Mouse (Mus musculus) spleen, adult 2 months (tissue): Measurements from ENCODE around the gene Ddc. TPM values are rescaled to one million over a fixed set of nuclear protein-coding genes. Genes with fewer than 3 reads are reported as not detected.

Source experiments
- DNase-seq, 2 experiments: peaks; one replicate each; pipeline versions ENCODE4 v3.0.0 to v3.0.0-alpha.2; 2012 to 2021; ENCODE audit warnings: low spot score in 2 of 2, low read depth in 1 of 2
- H3K27ac ChIP-seq: fragments of 200-500 bp; 2 replicates; pipeline ENCODE4 v1.5.1; 2012; ENCODE audit warnings: low read length, inconsistent platforms; ENCODE audit not compliant: insufficient read depth
- H3K27me3 ChIP-seq: fragments of 200-500 bp; 2 replicates; pipeline ENCODE4 v1.6.1; 2012; ENCODE audit warnings: mild to moderate bottlenecking, moderate library complexity, low read length, inconsistent platforms; ENCODE audit not compliant: control insufficient read depth, insufficient read depth
- H3K36me3 ChIP-seq: fragments of 200-500 bp; 2 replicates; pipeline ENCODE4 v1.6.1; 2012; ENCODE audit warnings: mild to moderate bottlenecking, low read length, inconsistent platforms; ENCODE audit not compliant: control insufficient read depth, insufficient read depth
- H3K4me1 ChIP-seq: fragments of 200-500 bp; 2 replicates; pipeline ENCODE4 v1.6.1; 2011; ENCODE audit warnings: inconsistent platforms; ENCODE audit not compliant: control insufficient read depth, insufficient read depth, insufficient read length
- H3K4me3 ChIP-seq: fragments of 200-500 bp; 2 replicates; pipeline ENCODE4 v1.5.1; 2011; ENCODE audit warnings: mild to moderate bottlenecking, inconsistent platforms; ENCODE audit not compliant: insufficient read depth, insufficient read length; ENCODE audit errors: extremely low read depth
- CTCF ChIP-seq: fragments of 200-500 bp; IDR thresholded peaks from 2 replicates; pipeline ENCODE4 v1.5.1; 2011; ENCODE audit warnings: mild to moderate bottlenecking, inconsistent platforms; ENCODE audit not compliant: insufficient read depth, insufficient read length, insufficient replicate concordance; ENCODE audit errors: extremely low read depth
- POLR2A ChIP-seq: fragments of 200-500 bp; IDR thresholded peaks from 2 replicates; pipeline ENCODE4 v1.6.1; 2011; ENCODE audit warnings: low read depth, low read length, inconsistent platforms
- WGBS: fragments of 180-500 bp; shearing (Covaris S2); methylation state at CpG from one replicate; pipeline ENCODE4 v1.1.7; 2018; 5-methylcytosine and 5-hydroxymethylcytosine counted together
- polyA plus RNA-seq: library from polyadenylated mRNA; depleted of rRNA; stranded (reverse); fragments of >200 nt; gene quantifications from 2 replicates; pipeline ENCODE4 v1.2.3, GENCODE M21; 2012

Ddc gene
- polyA plus RNA-seq, 1 experiment: 0.35 TPM

DNA sequence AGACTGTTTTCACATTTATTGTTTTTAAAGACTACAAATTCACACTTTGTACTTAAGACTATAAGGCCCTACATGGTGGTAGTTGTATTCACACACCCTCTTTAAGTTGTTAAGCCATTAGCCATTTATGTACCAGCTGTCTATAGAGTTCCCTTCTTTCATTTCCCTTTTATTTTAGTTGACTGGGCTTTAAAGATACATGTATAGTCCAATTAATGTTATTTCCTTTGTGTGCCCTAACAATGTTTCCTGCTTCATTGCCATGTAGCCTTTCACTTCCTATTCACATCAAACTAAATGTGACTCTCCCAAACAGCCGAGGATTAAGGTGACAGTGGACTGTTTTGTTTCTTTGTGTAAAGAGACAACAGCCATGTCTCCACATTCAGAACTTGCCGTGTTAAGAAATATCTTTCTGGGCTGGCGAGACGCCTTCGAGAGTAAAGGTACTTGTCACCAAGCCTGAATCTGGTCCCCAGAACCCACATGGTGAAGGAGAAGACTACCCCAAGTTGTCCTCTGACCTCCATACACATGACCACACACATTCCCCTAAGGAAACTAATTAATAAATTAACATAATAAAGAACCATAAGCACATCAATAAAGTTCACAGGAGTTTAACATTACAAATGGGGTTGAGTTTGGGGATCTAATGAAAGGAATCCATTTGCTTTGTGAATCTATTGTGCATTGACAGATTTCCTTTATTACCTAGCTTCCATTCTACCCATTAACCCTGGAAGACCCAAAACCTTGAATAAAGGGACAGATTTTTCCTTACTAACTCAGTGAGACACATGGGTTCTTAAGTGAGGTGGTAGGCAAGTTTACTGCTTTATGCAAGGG lies 43.1 kb upstream of the Ddc start:
- Histone ChIP-seq H3K36me3 (no peaks in the 10 kb centered on the region), H3K4me3 (no peak overlapping the region), H3K4me1 (no peaks in the 10 kb centered on the region), H3K27me3 (no peaks in the 10 kb centered on the region), H3K27ac (no peak overlapping the region)
- TF ChIP-seq CTCF (no peak), POLR2A (no peak)
- no peak for DNase-seq
- 75% methylated on average over 5 of the region's 5 CpGs for WGBS

DNA sequence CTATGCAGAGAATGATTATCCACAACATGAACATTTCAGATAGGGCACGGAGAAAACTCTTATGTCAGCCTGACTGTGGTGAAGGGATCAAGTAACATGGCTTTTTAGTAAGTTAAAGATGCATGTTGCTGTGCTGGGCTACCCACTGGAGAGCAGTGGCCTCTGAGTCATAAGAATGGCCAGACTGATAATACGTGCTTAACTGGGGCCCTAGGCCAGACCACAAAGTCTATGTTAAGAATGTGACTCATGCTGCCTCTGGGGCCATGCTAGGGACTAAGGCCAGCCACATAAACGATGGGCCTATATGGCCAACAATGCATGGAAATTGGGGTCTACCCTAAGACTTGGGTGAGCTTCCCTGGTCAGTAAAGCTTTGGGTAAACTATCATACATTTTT lies 41.7 kb upstream of the Ddc start:
- Histone ChIP-seq H3K36me3 (no peaks in the 10 kb centered on the region), H3K27ac (no peak overlapping the region), H3K27me3 (no peaks in the 10 kb centered on the region), H3K4me1 (no peaks in the 10 kb centered on the region), H3K4me3 (no peak overlapping the region)
- no peak for DNase-seq
- TF ChIP-seq POLR2A (no peak), CTCF (no peak)
- WGBS: 74% methylated on average over 3 of the region's 3 CpGs

DNA sequence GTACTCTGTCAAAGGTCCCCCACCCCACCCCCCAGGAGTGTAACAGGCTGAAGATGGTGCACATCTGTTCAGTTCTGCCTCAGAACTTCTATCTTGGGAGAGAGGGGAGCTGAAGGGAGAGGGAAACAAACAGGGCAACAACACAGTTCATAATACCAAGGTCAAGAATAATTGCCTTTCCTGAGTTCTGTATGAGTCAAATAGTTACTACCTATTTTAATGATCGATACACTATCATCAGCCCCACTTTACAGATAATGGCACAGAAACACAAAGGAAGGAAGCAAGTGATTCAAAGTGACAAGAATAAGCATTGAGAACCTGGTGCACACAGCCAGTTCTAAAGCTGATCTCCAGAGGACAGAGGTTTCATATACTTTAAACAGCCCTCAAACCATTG lies 40.6 kb upstream of the Ddc start:
- no peaks in the 10 kb centered on the region for H3K36me3 ChIP-seq
- H3K27ac ChIP-seq: no peak overlapping the region
- TF ChIP-seq POLR2A (no peak), CTCF (no peak)
- H3K4me1 ChIP-seq: no peaks in the 10 kb centered on the region
- H3K4me3 ChIP-seq: no peak overlapping the region
- no peaks in the 10 kb centered on the region for H3K27me3 ChIP-seq
- DNase-seq: no peak
- 93% methylated on average over 1 of the region's 1 CpGs for WGBS

DNA sequence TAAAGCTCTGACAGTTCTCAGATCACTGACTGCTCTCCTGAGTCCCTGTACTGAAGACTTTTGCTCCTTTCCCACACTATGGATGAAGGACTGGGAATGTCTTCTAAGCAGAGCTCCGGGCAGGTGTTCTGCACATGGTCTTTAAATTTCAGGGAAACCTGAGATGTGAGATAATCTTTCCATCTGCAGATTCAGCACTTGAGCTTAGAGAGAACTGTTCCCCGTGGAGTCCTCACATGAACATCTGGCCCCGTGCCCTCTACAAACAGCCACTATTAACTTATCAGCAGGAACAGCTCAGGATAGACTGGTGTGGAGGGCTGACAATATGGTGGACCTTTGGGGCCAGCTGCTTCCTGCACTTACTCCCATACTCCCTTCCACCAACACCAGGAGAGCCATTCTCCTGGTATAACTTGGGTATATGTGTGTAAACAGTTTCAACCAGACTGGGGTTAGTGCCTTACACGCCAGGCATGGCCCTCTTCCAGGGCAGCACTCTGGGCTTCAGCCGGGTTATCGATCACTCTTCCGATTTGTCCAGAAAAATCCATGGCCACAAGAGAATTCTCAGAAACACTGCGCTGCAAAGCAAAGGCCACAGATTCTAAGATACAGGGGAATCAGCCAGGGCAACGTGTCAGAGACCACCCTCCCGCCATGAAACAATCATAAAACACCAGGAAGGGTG lies 39.5 kb upstream of the Ddc start:
- no peak overlapping the region for H3K27ac ChIP-seq
- 90% methylated on average over 10 of the region's 10 CpGs for WGBS
- no peaks in the 10 kb centered on the region for H3K27me3 ChIP-seq
- TF ChIP-seq CTCF: no peak
- no peak for TF ChIP-seq POLR2A
- no peak overlapping the region for H3K4me3 ChIP-seq
- H3K4me1 ChIP-seq: no peaks in the 10 kb centered on the region
- no peak for DNase-seq
- H3K36me3 ChIP-seq: no peaks in the 10 kb centered on the region

DNA sequence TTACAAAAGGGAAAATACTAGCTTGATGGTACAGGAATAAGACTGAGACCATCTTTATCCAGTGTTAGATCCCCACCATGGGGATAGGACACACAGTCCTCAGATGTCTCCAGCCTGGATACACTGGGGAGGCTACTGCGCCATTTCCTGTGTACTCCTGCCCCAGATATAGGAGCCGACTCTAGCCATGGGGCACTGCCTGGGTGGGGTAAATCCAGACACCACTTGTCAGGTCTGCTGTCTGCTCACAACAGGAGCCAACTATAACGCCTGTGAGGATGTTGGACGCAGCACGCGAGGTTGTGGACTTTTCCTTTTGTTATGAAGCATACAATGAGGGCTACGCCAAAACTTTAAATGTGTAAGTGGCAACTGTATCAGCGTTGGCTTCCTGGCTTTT lies 36.9 kb upstream of the Ddc start:
- H3K4me3 ChIP-seq: no peak overlapping the region
- H3K36me3 ChIP-seq: no peaks in the 10 kb centered on the region
- no peaks in the 10 kb centered on the region for H3K27me3 ChIP-seq
- no peaks in the 10 kb centered on the region for H3K4me1 ChIP-seq
- no peak overlapping the region for H3K27ac ChIP-seq
- TF ChIP-seq CTCF (no peak), POLR2A (no peak)
- DNase-seq: no peak
- WGBS: 65% methylated on average over 8 of the region's 8 CpGs

DNA sequence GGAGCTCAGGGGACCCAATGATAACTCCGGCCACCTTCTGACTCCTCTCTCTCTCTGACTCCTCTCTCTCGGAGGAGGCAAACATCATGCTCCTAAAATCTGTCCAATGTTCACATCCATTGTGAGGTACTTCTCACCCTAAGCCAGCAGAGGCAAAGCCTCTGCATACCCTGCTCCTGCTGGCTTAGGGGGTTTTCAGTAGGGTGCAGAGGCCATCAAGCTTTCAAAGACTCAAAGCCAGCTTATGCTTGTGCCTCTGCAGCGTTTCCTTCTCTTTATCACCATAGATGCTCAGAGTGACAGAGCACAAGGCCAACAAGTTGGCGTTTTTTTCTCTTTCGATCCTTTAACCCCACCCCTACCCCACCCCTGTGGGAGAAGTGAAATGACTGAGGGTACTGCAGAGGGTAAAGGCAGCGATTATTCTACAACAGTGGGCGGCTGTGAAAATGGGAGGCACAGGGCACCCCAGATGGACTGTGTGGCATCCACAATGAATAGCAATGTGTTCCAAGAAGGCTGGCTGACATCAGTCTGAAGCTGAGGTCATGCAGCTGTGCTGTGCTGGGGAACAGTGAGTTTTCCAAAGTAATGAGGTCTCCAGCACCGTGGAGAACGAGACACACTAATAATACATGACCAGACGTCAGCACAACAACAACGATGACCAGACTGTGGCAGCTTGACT lies 34.3 kb upstream of the Ddc start:
- Histone ChIP-seq H3K36me3 (no peaks in the 10 kb centered on the region), H3K4me3 (no peak overlapping the region), H3K27ac (no peak overlapping the region), H3K4me1 (no peaks in the 10 kb centered on the region), H3K27me3 (no peaks in the 10 kb centered on the region)
- TF ChIP-seq CTCF: no peak
- no peak for TF ChIP-seq POLR2A
- DNase-seq: no peak
- 78% methylated on average over 11 of the region's 11 CpGs for WGBS

DNA sequence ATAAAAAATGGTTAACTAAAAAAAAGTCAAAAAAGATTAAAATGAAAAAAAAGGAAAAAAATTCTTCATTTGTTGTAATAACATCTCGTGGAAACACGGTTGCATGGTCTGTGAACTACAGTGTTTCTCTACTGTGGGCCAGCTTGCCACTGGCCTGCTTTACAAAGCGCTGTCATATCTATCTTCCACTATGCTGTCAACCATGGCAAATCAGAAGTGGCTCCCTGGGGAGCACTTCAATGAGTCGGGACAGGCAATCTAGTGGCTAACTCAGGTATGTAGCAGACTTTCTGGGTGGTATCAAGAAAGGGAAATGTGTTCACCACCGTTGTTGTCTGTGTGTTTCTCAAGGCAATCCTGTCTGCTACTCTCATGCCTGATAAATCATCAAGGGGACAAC lies 33.7 kb upstream of the Ddc start:
- no peaks in the 10 kb centered on the region for H3K4me1 ChIP-seq
- H3K4me3 ChIP-seq: no peak overlapping the region
- H3K27me3 ChIP-seq: no peaks in the 10 kb centered on the region
- 69% methylated on average over 5 of the region's 5 CpGs for WGBS
- no peaks in the 10 kb centered on the region for H3K36me3 ChIP-seq
- no peak for DNase-seq
- no peak overlapping the region for H3K27ac ChIP-seq
- no peak for TF ChIP-seq POLR2A
- no peak for TF ChIP-seq CTCF
